Mouse (Mus musculus): Measurements from ENCODE around the gene Tatdn3. TPM values are rescaled to one million over a fixed set of nuclear protein-coding genes. Genes with fewer than 3 reads are reported as not detected.

Gene Tatdn3
- 2.9 and 4.9 TPM in 2 replicates for polyA plus RNA-seq (2012; rRNA removed)

DNA sequence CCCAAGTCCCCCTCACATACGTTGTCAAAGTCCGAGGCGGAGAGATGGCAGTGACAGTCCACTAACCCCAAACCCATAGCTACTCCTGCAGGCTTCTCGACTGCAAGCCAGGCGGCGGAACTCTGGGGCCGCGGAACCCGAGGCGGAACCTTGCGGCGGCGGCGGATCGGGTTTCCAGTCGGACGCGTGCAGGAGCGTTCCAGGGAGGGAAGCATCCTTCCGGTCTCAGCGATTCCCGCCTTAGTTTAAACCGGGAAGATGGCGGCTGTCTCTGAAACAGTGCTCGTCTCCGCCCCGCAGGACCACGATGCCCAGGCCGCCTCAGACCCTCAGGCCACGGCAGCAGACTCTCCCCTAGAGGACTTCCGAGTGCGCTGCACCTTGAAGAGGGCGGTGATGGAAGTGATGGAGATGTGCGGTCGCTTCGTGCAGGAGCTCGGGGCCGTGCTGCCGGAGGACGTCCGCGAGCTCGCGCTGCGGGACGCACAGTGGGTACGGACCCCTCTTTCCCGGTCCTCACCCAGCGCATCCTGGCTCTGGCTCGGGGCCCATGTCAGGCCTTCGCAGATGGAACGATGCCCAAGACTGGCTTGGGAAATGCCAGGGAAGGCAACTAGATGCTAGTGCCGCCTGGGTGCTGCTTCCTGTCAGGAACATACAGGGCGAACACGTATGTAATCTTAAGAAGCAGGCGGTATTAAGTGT, at the start of gene Tatdn3, which contains the start of gene Nsl1:
TSS of gene Tatdn3 (minus strand) at position 152 of the 705 bp plus-strand sequence.
TSS of gene Nsl1 (plus strand) at position 232 of the 705 bp plus-strand sequence.

DNA sequence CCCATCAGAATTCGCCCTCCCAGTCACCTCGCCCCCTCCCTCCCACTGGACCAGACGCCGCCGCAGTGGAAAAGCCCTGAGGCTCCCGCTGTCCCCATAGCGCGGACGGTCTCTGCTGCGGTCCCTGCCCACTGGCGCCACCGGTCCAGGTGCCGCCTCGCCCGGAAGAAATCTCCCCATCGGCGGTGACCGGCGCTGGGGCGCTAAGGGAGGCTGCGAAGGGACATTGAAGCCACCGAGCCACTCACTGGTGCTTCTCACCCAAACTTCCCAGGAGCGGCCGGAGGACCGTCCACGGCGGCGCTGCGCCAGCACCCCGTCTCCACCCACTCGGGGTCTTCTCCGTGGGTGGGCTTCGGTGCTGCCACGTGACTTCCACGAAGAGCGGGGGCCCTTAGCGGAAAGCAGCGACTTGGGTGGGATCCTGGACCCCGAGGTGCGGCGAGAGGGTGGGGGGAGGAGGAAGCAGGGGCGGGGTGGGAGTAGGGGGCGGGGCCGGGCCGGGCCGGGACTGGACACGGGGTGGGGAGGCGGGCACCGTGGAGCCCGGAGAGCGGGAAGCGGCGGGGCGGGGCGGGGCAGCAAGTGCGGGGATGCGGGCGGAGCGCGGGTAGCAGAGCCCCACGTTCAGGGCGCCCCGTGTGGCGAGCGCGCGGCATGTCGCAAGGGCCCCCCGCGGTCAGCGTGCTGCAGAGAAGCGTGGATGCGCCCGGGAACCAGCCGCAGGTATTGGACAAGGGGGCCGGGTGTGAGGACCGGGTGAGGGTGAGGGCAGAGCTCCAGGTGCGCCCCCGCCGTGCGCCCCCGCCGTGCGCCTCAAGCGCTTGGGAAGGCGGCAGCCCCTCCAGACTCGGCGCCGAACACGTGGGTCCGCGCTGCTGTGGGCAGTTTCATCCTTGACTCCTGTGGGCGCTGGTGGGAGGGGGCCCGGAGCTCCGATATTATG, 35.3 kb upstream of the Tatdn3 start, which contains the start of gene Batf3:
TSS of gene Batf3 (plus strand) at position 46 of the 946 bp plus-strand sequence.

DNA sequence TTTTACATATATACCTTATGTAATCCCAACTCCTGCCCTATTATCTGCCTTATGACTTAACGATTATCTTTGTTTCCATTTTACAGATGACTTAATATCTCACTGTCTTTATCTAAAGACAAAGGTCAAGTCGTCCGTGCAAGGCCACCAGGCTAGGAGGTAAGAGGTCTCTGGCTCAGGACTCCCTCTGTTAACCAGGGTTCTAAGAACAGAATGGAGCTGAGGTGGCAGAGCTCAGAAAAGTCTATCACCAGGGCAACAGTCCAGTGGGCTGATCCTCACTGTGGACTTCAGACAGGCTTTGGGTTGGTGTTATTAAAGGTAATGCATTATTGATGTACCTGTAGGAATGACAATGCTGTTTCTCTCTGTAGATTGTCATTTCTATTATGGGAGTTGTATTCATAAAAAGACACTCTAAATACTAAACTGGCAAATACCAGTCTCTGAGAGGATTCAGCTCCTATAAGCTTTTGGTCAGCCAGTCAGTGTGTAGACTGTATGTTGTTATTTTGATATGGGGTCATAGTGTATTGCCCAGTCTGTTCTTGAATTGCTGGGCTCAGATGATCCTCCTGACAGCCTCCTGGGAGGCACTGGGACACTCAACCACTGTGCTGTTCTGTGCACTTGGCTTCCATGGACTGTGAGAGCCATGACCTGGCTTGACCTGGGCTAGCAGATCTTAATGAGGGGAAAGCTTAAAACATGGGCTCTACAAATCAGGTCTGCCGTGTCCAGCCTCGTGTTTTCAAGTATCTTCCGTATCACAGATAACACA, 26.0 kb downstream of the Tatdn3 start, which contains the start of gene Spata45:
TSS of gene Spata45 (plus strand) at position 86 of the 781 bp plus-strand sequence.

DNA sequence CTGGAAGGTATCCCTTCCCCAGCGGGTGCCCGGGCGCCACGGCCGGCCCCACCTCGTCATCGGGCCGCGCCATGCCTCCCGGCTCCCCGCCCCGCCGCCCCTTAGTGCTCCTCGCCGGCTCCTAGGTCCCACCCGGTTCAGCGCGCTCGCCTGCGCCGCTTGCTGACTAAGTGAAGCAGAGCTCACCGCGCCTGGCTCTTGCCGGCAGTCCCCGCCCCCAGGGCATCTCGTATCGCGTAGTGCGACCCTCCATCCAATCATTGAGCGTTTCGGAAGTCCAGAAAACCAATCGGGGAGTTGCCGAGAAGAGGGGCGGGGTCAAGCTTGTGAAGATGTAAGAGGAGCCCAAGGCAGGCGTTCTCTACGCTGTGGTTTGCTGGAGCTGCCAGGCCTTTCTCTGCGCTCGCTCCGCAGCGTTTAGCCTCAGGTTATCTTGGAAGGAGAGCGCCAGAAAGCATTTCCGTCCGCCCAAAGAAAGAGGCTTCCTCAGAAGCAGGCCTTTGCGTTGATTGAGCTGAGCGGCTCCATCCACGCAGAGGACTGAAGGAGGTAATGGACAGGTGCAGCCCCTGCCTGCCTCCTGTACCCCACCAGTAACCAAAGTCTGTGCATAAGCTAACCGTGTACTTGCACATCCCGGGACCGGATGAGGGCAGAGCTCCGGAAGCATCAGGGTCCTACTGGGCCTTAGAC, 36.6 kb downstream of the Tatdn3 start, which contains the start of gene Flvcr1:
TSS of gene Flvcr1 (minus strand) at position 138 of the 693 bp plus-strand sequence.

Other genes with a start within 250 kb of the Tatdn3 start
- 4.9 and 10.4 TPM in 2 replicates for gene Rps6kc1, start 151.2 kb downstream of the Tatdn3 start, polyA plus RNA-seq (2012; rRNA removed)
- gene Angel2, start 137.8 kb downstream of the Tatdn3 start, polyA plus RNA-seq (2012; rRNA removed): 22.9 and 26.5 TPM in 2 replicates
- gene Vash2, start 83.6 kb downstream of the Tatdn3 start, polyA plus RNA-seq (2012; rRNA removed): 7.7 and 8.2 TPM in 2 replicates
- 42.1 and 52.6 TPM in 2 replicates for gene Flvcr1, start 36.8 kb downstream of the Tatdn3 start, polyA plus RNA-seq (2012; rRNA removed)
- gene Spata45, start 26.3 kb downstream of the Tatdn3 start, polyA plus RNA-seq (2012; rRNA removed): not detected in 2 replicates
- 4.1 and 5.2 TPM in 2 replicates for gene Nsl1, start 80 bp upstream of the Tatdn3 start, polyA plus RNA-seq (2012; rRNA removed)
- gene Batf3, start 34.9 kb upstream of the Tatdn3 start, polyA plus RNA-seq (2012; rRNA removed): 7.4 and 9.7 TPM in 2 replicates
- gene Fam71a, start 101.9 kb upstream of the Tatdn3 start, polyA plus RNA-seq (2012; rRNA removed): not detected in 2 replicates
- 5.5 and 6.4 TPM in 2 replicates for gene Atf3, start 155.1 kb upstream of the Tatdn3 start, polyA plus RNA-seq (2012; rRNA removed)